Mouse (Mus musculus) neural tube, embryonic 11.5 days (tissue): ENCODE measurements around the gene Svs4. TPM values are rescaled to one million over a fixed set of nuclear protein-coding genes. Genes with fewer than 3 reads are reported as not detected.

ENCODE experiments used
- ATAC-seq: fragments of 200-750 bp; cut with Nextera tagmentation; 2 replicates; pipeline ENCODE4 v1.8.0; 2017; ENCODE audit warnings: moderate number of reproducible peaks, mild to moderate bottlenecking, moderate TSS enrichment, moderate library complexity; ENCODE audit not compliant: insufficient read depth, low FRiP score, low TSS enrichment
- DNase-seq: peaks from one replicate; pipeline ENCODE4 v3.0.0-alpha.2; 2015; ENCODE audit warnings: low spot score
- H3K27ac ChIP-seq: fragments of 300-500 bp; sonication (generic); 2 replicates; pipeline ENCODE4 v1.5.1; 2014; ENCODE audit warnings: low read depth, mild to moderate bottlenecking, low read length
- H3K27me3 ChIP-seq: fragments of 300-500 bp; sonication (generic); 2 replicates; pipeline ENCODE4 v1.6.1; 2014; ENCODE audit warnings: mild to moderate bottlenecking, low read length, mixed read lengths; ENCODE audit not compliant: control insufficient read depth, insufficient read depth
- H3K36me3 ChIP-seq: fragments of 300-500 bp; sonication (generic); 2 replicates; pipeline ENCODE4 v1.6.1; 2014; ENCODE audit warnings: mild to moderate bottlenecking, low read length, moderate library complexity, mixed read lengths; ENCODE audit not compliant: control insufficient read depth, insufficient read depth
- H3K4me1 ChIP-seq: fragments of 300-500 bp; sonication (generic); 2 replicates; pipeline ENCODE4 v1.6.1; 2014; ENCODE audit warnings: low read length, mixed read lengths; ENCODE audit not compliant: control insufficient read depth, insufficient read depth
- H3K4me2 ChIP-seq: fragments of 300-500 bp; sonication (generic); 2 replicates; pipeline ENCODE4 v1.6.1; 2014; ENCODE audit warnings: low read depth, mild to moderate bottlenecking, moderate library complexity
- H3K4me3 ChIP-seq: fragments of 300-500 bp; sonication (generic); 2 replicates; pipeline ENCODE4 v1.5.1; 2014; ENCODE audit warnings: low read depth, low read length
- H3K9ac ChIP-seq: fragments of 300-500 bp; sonication (generic); 2 replicates; pipeline ENCODE4 v1.6.1; 2014; ENCODE audit warnings: mild to moderate bottlenecking, low read length
- H3K9me3 ChIP-seq: fragments of 300-500 bp; sonication (generic); 2 replicates; pipeline ENCODE4 v1.6.1; 2016; ENCODE audit warnings: low read length; ENCODE audit not compliant: control insufficient read depth
- WGBS: fragments of 180-500 bp; shearing (Covaris S2); extraction: QIAGEN DNeasy Blood & Tissue Kit; methylation state at CpG from one replicate; pipeline ENCODE4 v1.1.7; 2014; 5-methylcytosine and 5-hydroxymethylcytosine counted together
- polyA plus RNA-seq: library from polyadenylated mRNA; unstranded; fragments of >200 nt; fragmentation: Nextera tagmentation; extraction: Ambion mirVana; gene quantifications from 2 replicates; pipeline ENCODE4 v1.2.1, GENCODE M21; 2014

Svs4 gene
- polyA plus RNA-seq, 1 experiment from 2014 or later = not detected

DNA sequence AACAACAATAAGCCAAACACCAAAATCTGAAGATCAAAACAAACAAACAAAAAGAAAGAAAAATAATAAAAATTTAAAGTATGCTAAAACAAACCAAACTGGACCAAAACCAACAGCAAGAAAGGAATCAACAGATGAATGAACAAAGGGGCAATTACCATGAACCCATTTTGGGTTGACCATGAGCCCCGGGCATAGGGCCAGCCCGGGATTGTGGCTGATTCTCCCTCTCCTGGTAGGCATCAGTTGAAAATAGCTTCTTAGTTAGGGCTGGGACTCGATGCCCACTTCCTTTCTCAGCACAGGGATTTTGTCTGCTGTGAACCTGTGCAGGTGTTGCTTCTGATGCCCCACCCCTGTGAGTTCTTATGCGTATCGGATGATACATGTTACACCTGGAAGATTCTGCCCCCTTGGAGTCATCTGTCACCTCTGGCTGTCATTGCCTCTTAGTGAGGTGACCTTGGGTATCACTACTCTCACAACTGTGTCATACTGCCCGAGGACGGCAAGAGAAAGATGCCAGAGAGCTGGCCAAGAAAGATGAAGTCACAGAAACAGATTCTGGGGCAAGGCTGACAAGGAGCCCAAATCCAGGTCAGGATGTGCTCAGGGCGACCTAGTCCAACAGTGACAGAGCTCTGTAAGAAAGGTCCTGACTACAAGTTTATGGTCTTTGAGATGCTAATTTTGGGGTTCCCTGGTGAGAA, 49.7 kb downstream of the Svs4 start:
- DNase-seq = no peak
- Histone ChIP-seq H3K4me2 (no peak overlapping the region), H3K27me3 (no peaks in the 10 kb centered on the region), H3K9me3 (no peaks in the 10 kb centered on the region), H3K27ac (no peak overlapping the region), H3K4me3 (no peak overlapping the region), H3K4me1 (no peaks in the 10 kb centered on the region), H3K36me3 (no peaks in the 10 kb centered on the region), H3K9ac (no peak overlapping the region)
- no peak for ATAC-seq
- WGBS = 88% methylated on average over 8 of the region's 8 CpGs

Other genes with a start within 250 kb of the Svs4 start
- gene Stk4, start 208.1 kb downstream of the Svs4 start, polyA plus RNA-seq = 34.5 and 34.8 TPM in 2 replicates
- 50.5 and 51.2 TPM in 2 replicates for gene Tomm34, start 207.3 kb downstream of the Svs4 start, polyA plus RNA-seq
- gene Kcns1, start 107.3 kb downstream of the Svs4 start, polyA plus RNA-seq = 0.21 TPM in 1 of 2 replicates, not detected in the other
- gene Wfdc5, start 95.7 kb downstream of the Svs4 start, polyA plus RNA-seq = not detected in 2 replicates
- not detected in 2 replicates for gene Wfdc12, start 87.9 kb downstream of the Svs4 start, polyA plus RNA-seq
- not detected in 2 replicates for gene Wfdc15a, start 78.3 kb downstream of the Svs4 start, polyA plus RNA-seq
- gene Wfdc15b, start 56.8 kb downstream of the Svs4 start, polyA plus RNA-seq = not detected in 2 replicates
- gene Svs2, start 40.0 kb downstream of the Svs4 start, polyA plus RNA-seq = not detected in 2 replicates
- not detected in 2 replicates for gene Svs3b, start 21.8 kb downstream of the Svs4 start, polyA plus RNA-seq
- gene Svs3a, start 10.8 kb upstream of the Svs4 start, polyA plus RNA-seq = not detected in 2 replicates
- gene Svs6, start 38.3 kb upstream of the Svs4 start, polyA plus RNA-seq = not detected in 2 replicates
- not detected in 2 replicates for gene Svs5, start 54.3 kb upstream of the Svs4 start, polyA plus RNA-seq
- 1.1 and 1.3 TPM in 2 replicates for gene Slpi, start 110.6 kb upstream of the Svs4 start, polyA plus RNA-seq
- gene Rbpjl, start 124.7 kb upstream of the Svs4 start, polyA plus RNA-seq = not detected in 2 replicates
- 0.48 and 0.61 TPM in 2 replicates for gene Matn4, start 126.7 kb upstream of the Svs4 start, polyA plus RNA-seq
- 11.0 and 11.5 TPM in 2 replicates for gene Sdc4, start 165.4 kb upstream of the Svs4 start, polyA plus RNA-seq
- 64.2 and 64.4 TPM in 2 replicates for gene Sys1, start 178.5 kb upstream of the Svs4 start, polyA plus RNA-seq
- gene Gm20458, start 182.5 kb upstream of the Svs4 start, polyA plus RNA-seq = 4.9 and 6.4 TPM in 2 replicates
- not detected in 2 replicates for gene Trp53tg5, start 195.3 kb upstream of the Svs4 start, polyA plus RNA-seq
- 3.5 and 4.5 TPM in 2 replicates for gene Dbndd2, start 207.6 kb upstream of the Svs4 start, polyA plus RNA-seq
- 55.0 and 57.4 TPM in 2 replicates for gene Pigt, start 219.1 kb upstream of the Svs4 start, polyA plus RNA-seq